Mouse (Mus musculus): ENCODE data around the gene Adgre5. TPM values are rescaled to one million over a fixed set of nuclear protein-coding genes. Genes with fewer than 3 reads are reported as not detected.

The Adgre5 gene
- polyA plus RNA-seq, 2 experiments = 50.4 to 70.1 TPM

- Histone ChIP-seq H3K27me3 (ENCODE audit: control insufficient read depth, insufficient read depth, low read length) (no peaks in the 10 kb centered on the region), H3K4me2 (replicated peaks; ENCODE audit: low read depth, low read length, severe bottlenecking) (no peak overlapping the region), H3K9ac (ENCODE audit: low read depth, low read length, severe bottlenecking) (no peak overlapping the region), H3K36me3 (ENCODE audit: control insufficient read depth, insufficient read depth, low read length) (peaks cover 34% of the 10 kb centered on the region), H3K9me3 (ENCODE audit: control insufficient read depth, low read length) (no peaks in the 10 kb centered on the region), H3K4me1 (ENCODE audit: control insufficient read depth, insufficient read depth, low read length) (no peaks in the 10 kb centered on the region), H3K27ac (replicated peaks; ENCODE audit: low read depth, low read length) (no peak overlapping the region), H3K4me3 (replicated peaks; ENCODE audit: low read length) (no peak overlapping the region)
- ATAC-seq (ENCODE audit: low FRiP score, low read depth) = no peak
- TF ChIP-seq POLR2A (IDR thresholded peaks at IDR 0.05; ENCODE audit: borderline replicate concordance, extremely low read depth, insufficient read depth, insufficient read length) = no peak
- WGBS = 73% methylated on average over 5 of the region's 5 CpGs
- DNase-seq (ENCODE audit: low spot score) = no peak
Observed at GRCm38 (mm10) chr8:83731906-83732305, 9.2 kb downstream of the Adgre5 start.

GRCm38 (mm10) chr8:83729009-83729807 is 11.9 kb downstream of the Adgre5 start:
- Histone ChIP-seq H3K36me3 (ENCODE audit: control insufficient read depth, insufficient read depth, low read length) (peaks cover 55% of the 10 kb centered on the region), H3K27me3 (ENCODE audit: control insufficient read depth, insufficient read depth, low read length) (no peaks in the 10 kb centered on the region), H3K9me3 (ENCODE audit: control insufficient read depth, low read length) (no peaks in the 10 kb centered on the region), H3K4me3 (replicated peaks; ENCODE audit: low read length) (no peak overlapping the region), H3K4me1 (ENCODE audit: control insufficient read depth, insufficient read depth, low read length) (no peaks in the 10 kb centered on the region), H3K9ac (ENCODE audit: low read depth, low read length, severe bottlenecking) (no peak overlapping the region), H3K4me2 (replicated peaks; ENCODE audit: low read depth, low read length, severe bottlenecking) (no peak overlapping the region), H3K27ac (replicated peaks; ENCODE audit: low read depth, low read length) (no peak overlapping the region)
- peak; percentile 42; the same call in 1 of the 2 replicates for ATAC-seq (ENCODE audit: low FRiP score, low read depth)
- WGBS = 61% methylated on average over 11 of the region's 11 CpGs
- no peak for TF ChIP-seq POLR2A (IDR thresholded peaks at IDR 0.05; ENCODE audit: borderline replicate concordance, extremely low read depth, insufficient read depth, insufficient read length)
- no peak for DNase-seq (ENCODE audit: low spot score)

GRCm38 (mm10) chr8:83725521-83726102 is 15.5 kb downstream of the Adgre5 start:
- ATAC-seq (ENCODE audit: low FRiP score, low read depth) = no peak
- Histone ChIP-seq H3K27ac (replicated peaks; ENCODE audit: low read depth, low read length) (no peak overlapping the region), H3K4me1 (ENCODE audit: control insufficient read depth, insufficient read depth, low read length) (no peaks in the 10 kb centered on the region), H3K27me3 (ENCODE audit: control insufficient read depth, insufficient read depth, low read length) (no peaks in the 10 kb centered on the region), H3K9ac (ENCODE audit: low read depth, low read length, severe bottlenecking) (no peak overlapping the region), H3K4me2 (replicated peaks; ENCODE audit: low read depth, low read length, severe bottlenecking) (no peak overlapping the region), H3K4me3 (replicated peaks; ENCODE audit: low read length) (no peak overlapping the region), H3K9me3 (ENCODE audit: control insufficient read depth, low read length) (no peaks in the 10 kb centered on the region), H3K36me3 (ENCODE audit: control insufficient read depth, insufficient read depth, low read length) (peaks cover 79% of the 10 kb centered on the region)
- DNase-seq (ENCODE audit: low spot score) = no peak
- TF ChIP-seq POLR2A (IDR thresholded peaks at IDR 0.05; ENCODE audit: borderline replicate concordance, extremely low read depth, insufficient read depth, insufficient read length) = no peak
- 92% methylated on average over 8 of the region's 8 CpGs for WGBS

GRCm38 (mm10) chr8:83724697-83725482 is 16.2 kb downstream of the Adgre5 start:
- no peak overlapping the region for H3K9ac ChIP-seq (ENCODE audit: low read depth, low read length, severe bottlenecking)
- H3K4me2 ChIP-seq (replicated peaks; ENCODE audit: low read depth, low read length, severe bottlenecking) = no peak overlapping the region
- H3K27ac ChIP-seq (replicated peaks; ENCODE audit: low read depth, low read length) = no peak overlapping the region
- no peak overlapping the region for H3K4me3 ChIP-seq (replicated peaks; ENCODE audit: low read length)
- peak; percentile 16 for DNase-seq (ENCODE audit: low spot score)
- peaks cover 80% of the 10 kb centered on the region for H3K36me3 ChIP-seq (ENCODE audit: control insufficient read depth, insufficient read depth, low read length)
- TF ChIP-seq POLR2A (IDR thresholded peaks at IDR 0.05; ENCODE audit: borderline replicate concordance, extremely low read depth, insufficient read depth, insufficient read length) = no peak
- H3K9me3 ChIP-seq (ENCODE audit: control insufficient read depth, low read length) = no peaks in the 10 kb centered on the region
- no peaks in the 10 kb centered on the region for H3K27me3 ChIP-seq (ENCODE audit: control insufficient read depth, insufficient read depth, low read length)
- H3K4me1 ChIP-seq (ENCODE audit: control insufficient read depth, insufficient read depth, low read length) = no peaks in the 10 kb centered on the region
- 44% methylated on average over 15 of the region's 15 CpGs for WGBS
- ATAC-seq (ENCODE audit: low FRiP score, low read depth) = peak; percentile 32; the same call in 1 of the 2 replicates

GRCm38 (mm10) chr8:83723447-83724083 is 17.6 kb downstream of the Adgre5 start:
- Histone ChIP-seq H3K4me2 (replicated peaks; ENCODE audit: low read depth, low read length, severe bottlenecking) (no peak overlapping the region), H3K9ac (ENCODE audit: low read depth, low read length, severe bottlenecking) (no peak overlapping the region), H3K4me3 (replicated peaks; ENCODE audit: low read length) (no peak overlapping the region), H3K36me3 (ENCODE audit: control insufficient read depth, insufficient read depth, low read length) (peaks cover 78% of the 10 kb centered on the region), H3K27ac (replicated peaks; ENCODE audit: low read depth, low read length) (no peak overlapping the region), H3K27me3 (ENCODE audit: control insufficient read depth, insufficient read depth, low read length) (no peaks in the 10 kb centered on the region), H3K4me1 (ENCODE audit: control insufficient read depth, insufficient read depth, low read length) (no peaks in the 10 kb centered on the region), H3K9me3 (ENCODE audit: control insufficient read depth, low read length) (no peaks in the 10 kb centered on the region)
- ATAC-seq (ENCODE audit: low FRiP score, low read depth) (no peak), DNase-seq (ENCODE audit: low spot score) (no peak)
- WGBS = 84% methylated on average over 11 of the region's 11 CpGs
- TF ChIP-seq POLR2A (IDR thresholded peaks at IDR 0.05; ENCODE audit: borderline replicate concordance, extremely low read depth, insufficient read depth, insufficient read length) = no peak

All from limb, embryonic 14.5 days (tissue).